Mouse (Mus musculus) midbrain, embryonic 15.5 days (tissue): ENCODE data around the gene Bpifb3. TPM values are rescaled to one million over a fixed set of nuclear protein-coding genes. Genes with fewer than 3 reads are reported as not detected.

Experiments used
- ATAC-seq: fragments of 200-750 bp; cut with Nextera tagmentation; replicated peaks from 2 replicates; pipeline ENCODE4 v1.8.0; 2017; ENCODE audit warnings: moderate TSS enrichment
- H3K27ac ChIP-seq: fragments of 300-500 bp; sonication (generic); 2 replicates; pipeline ENCODE4 v1.5.1; 2015; ENCODE audit warnings: mild to moderate bottlenecking, inconsistent platforms
- H3K27me3 ChIP-seq: fragments of 300-500 bp; sonication (generic); replicated peaks from 2 replicates; pipeline ENCODE4 v1.6.1; 2015; ENCODE audit warnings: inconsistent platforms
- H3K36me3 ChIP-seq: fragments of 300-500 bp; sonication (generic); replicated peaks from 2 replicates; pipeline ENCODE4 v1.6.1; 2015; ENCODE audit warnings: inconsistent platforms
- H3K4me1 ChIP-seq: fragments of 300-500 bp; sonication (generic); 2 replicates; pipeline ENCODE4 v1.6.1; 2015; ENCODE audit warnings: inconsistent platforms
- H3K4me2 ChIP-seq: fragments of 300-500 bp; sonication (generic); 2 replicates; pipeline ENCODE4 v1.6.1; 2015; ENCODE audit warnings: inconsistent platforms, mild to moderate bottlenecking, moderate library complexity
- H3K4me3 ChIP-seq: fragments of 300-500 bp; sonication (generic); 2 replicates; pipeline ENCODE4 v1.5.1; 2015; ENCODE audit warnings: mild to moderate bottlenecking, inconsistent platforms
- H3K9ac ChIP-seq: fragments of 300-500 bp; sonication (generic); 2 replicates; pipeline ENCODE4 v1.6.1; 2015; ENCODE audit warnings: mild to moderate bottlenecking, inconsistent platforms
- H3K9me3 ChIP-seq: fragments of 300-500 bp; sonication (generic); 2 replicates; pipeline ENCODE4 v1.6.1; 2016; ENCODE audit warnings: inconsistent platforms
- WGBS: fragments of 180-500 bp; shearing (Covaris S2); methylation state at CpG from one replicate; pipeline ENCODE4 v1.1.7; 2015; ENCODE audit warnings: mixed read lengths; 5-methylcytosine and 5-hydroxymethylcytosine counted together
- polyA plus RNA-seq: library from polyadenylated mRNA; unstranded; fragments of >200 nt; fragmentation: Nextera tagmentation; extraction: Ambion mirVana; gene quantifications from 2 replicates; pipeline ENCODE4 v1.2.1, GENCODE M21; 2015

Gene Bpifb3
- polyA plus RNA-seq, 1 experiment from 2014 or later, result not detected

GRCm38 (mm10) chr2:153937843-153938242 lies 19.8 kb downstream of the Bpifb3 start, which contains the start of gene Bpifb4:
Gene Bpifb4 (plus strand): TSS chr2:153938212.
- ATAC-seq, result no peak
- Histone ChIP-seq H3K4me2 (no peak within 1 kb of the TSS), H3K9ac (no peak within 1 kb of the TSS), H3K4me3 (no peak within 1 kb of the TSS), H3K27ac (no peak within 1 kb of the TSS), H3K27me3 (no peaks in the 10 kb centered on the region), H3K9me3 (no peaks in the 10 kb centered on the region), H3K4me1 (no peaks in the 10 kb centered on the region), H3K36me3 (no peaks in the 10 kb centered on the region)
- 86% methylated on average over 5 of the region's 5 CpGs for WGBS

GRCm38 (mm10) chr2:153943537-153943936 lies 25.5 kb downstream of the Bpifb3 start:
- Histone ChIP-seq H3K36me3 (no peaks in the 10 kb centered on the region), H3K4me3 (no peak overlapping the region), H3K9me3 (no peaks in the 10 kb centered on the region), H3K4me1 (no peaks in the 10 kb centered on the region), H3K27me3 (no peaks in the 10 kb centered on the region), H3K9ac (no peak overlapping the region), H3K4me2 (no peak overlapping the region), H3K27ac (no peak overlapping the region)
- 35% methylated on average over 3 of the region's 3 CpGs for WGBS
- ATAC-seq, result no peak

GRCm38 (mm10) chr2:153944567-153944966 lies 26.5 kb downstream of the Bpifb3 start:
- Histone ChIP-seq H3K27me3 (no peaks in the 10 kb centered on the region), H3K9me3 (no peaks in the 10 kb centered on the region), H3K9ac (no peak overlapping the region), H3K27ac (no peak overlapping the region), H3K4me1 (no peaks in the 10 kb centered on the region), H3K4me2 (no peak overlapping the region), H3K36me3 (no peaks in the 10 kb centered on the region), H3K4me3 (no peak overlapping the region)
- ATAC-seq, result no peak
- WGBS, result 88% methylated on average over 8 of the region's 8 CpGs

- Histone ChIP-seq H3K27ac (no peak overlapping the region), H3K4me1 (no peaks in the 10 kb centered on the region), H3K9me3 (no peaks in the 10 kb centered on the region), H3K36me3 (no peaks in the 10 kb centered on the region), H3K4me3 (no peak overlapping the region), H3K27me3 (no peaks in the 10 kb centered on the region), H3K4me2 (no peak overlapping the region), H3K9ac (no peak overlapping the region)
- 27% methylated on average over 6 of the region's 6 CpGs for WGBS
- peak; percentile 20; the same call in 1 of the 2 replicates for ATAC-seq
Observed at GRCm38 (mm10) chr2:153952897-153953296, 34.9 kb downstream of the Bpifb3 start.

- Histone ChIP-seq H3K4me1 (no peaks in the 10 kb centered on the region), H3K27me3 (no peaks in the 10 kb centered on the region), H3K9ac (no peak overlapping the region), H3K9me3 (no peaks in the 10 kb centered on the region), H3K4me3 (no peak overlapping the region), H3K4me2 (no peak overlapping the region), H3K36me3 (no peaks in the 10 kb centered on the region), H3K27ac (no peak overlapping the region)
- 6% methylated on average over 6 of the region's 6 CpGs for WGBS
- no peak for ATAC-seq
Observed at GRCm38 (mm10) chr2:153953836-153954235, 35.8 kb downstream of the Bpifb3 start.

- Histone ChIP-seq H3K36me3 (no peaks in the 10 kb centered on the region), H3K27ac (no peak overlapping the region), H3K9me3 (no peaks in the 10 kb centered on the region), H3K4me3 (no peak overlapping the region), H3K9ac (no peak overlapping the region), H3K4me1 (no peaks in the 10 kb centered on the region), H3K27me3 (no peaks in the 10 kb centered on the region), H3K4me2 (no peak overlapping the region)
- WGBS, result 70% methylated on average over 4 of the region's 4 CpGs
- no peak for ATAC-seq
Observed at GRCm38 (mm10) chr2:153962821-153963331, 44.8 kb downstream of the Bpifb3 start.

- Histone ChIP-seq H3K4me3 (no peak overlapping the region), H3K27me3 (no peaks in the 10 kb centered on the region), H3K36me3 (no peaks in the 10 kb centered on the region), H3K9me3 (no peaks in the 10 kb centered on the region), H3K27ac (no peak overlapping the region), H3K9ac (no peak overlapping the region), H3K4me2 (no peak overlapping the region), H3K4me1 (no peaks in the 10 kb centered on the region)
- WGBS, result 94% methylated on average over 1 of the region's 1 CpGs
- no peak for ATAC-seq
Observed at GRCm38 (mm10) chr2:153963334-153963733, 45.3 kb downstream of the Bpifb3 start.

GRCm38 (mm10) chr2:153970221-153970620 lies 52.2 kb downstream of the Bpifb3 start:
- Histone ChIP-seq H3K27me3 (no peaks in the 10 kb centered on the region), H3K4me2 (no peak overlapping the region), H3K9ac (no peak overlapping the region), H3K9me3 (no peaks in the 10 kb centered on the region), H3K4me1 (no peaks in the 10 kb centered on the region), H3K36me3 (no peaks in the 10 kb centered on the region), H3K4me3 (no peak overlapping the region), H3K27ac (no peak overlapping the region)
- WGBS, result 57% methylated on average over 5 of the region's 5 CpGs
- ATAC-seq, result no peak

- H3K4me2 ChIP-seq, result no peak within 1 kb of the TSS
- H3K9ac ChIP-seq, result no peak within 1 kb of the TSS
- H3K4me3 ChIP-seq, result no peak within 1 kb of the TSS
- ATAC-seq, result no peak
- H3K27ac ChIP-seq, result no peak within 1 kb of the TSS
- 90% methylated on average over 5 of the region's 5 CpGs for WGBS
- no peaks in the 10 kb centered on the region for H3K27me3 ChIP-seq
- no peaks in the 10 kb centered on the region for H3K4me1 ChIP-seq
- H3K36me3 ChIP-seq, result no peaks in the 10 kb centered on the region
- H3K9me3 ChIP-seq, result no peaks in the 10 kb centered on the region
Observed at GRCm38 (mm10) chr2:153974582-153974981, 56.6 kb downstream of the Bpifb3 start, which contains the start of gene Bpifa6. Gene Bpifa6 (plus strand): TSS chr2:153974945.

Other genes with a start within 250 kb of the Bpifb3 start
- 0.13 TPM in 1 of 2 replicates, not detected in the other for gene Dnmt3c, start 221.6 kb upstream of the Bpifb3 start, polyA plus RNA-seq
- 333 and 370 TPM in 2 replicates for gene Mapre1, start 177.0 kb upstream of the Bpifb3 start, polyA plus RNA-seq
- gene Efcab8, start 138.3 kb upstream of the Bpifb3 start, polyA plus RNA-seq, result 0.04 TPM in 2 replicates
- gene Sun5, start 47.1 kb upstream of the Bpifb3 start, polyA plus RNA-seq, result not detected in 2 replicates
- gene Bpifb2, start 43.2 kb upstream of the Bpifb3 start, polyA plus RNA-seq, result not detected in 2 replicates
- gene Bpifb6, start 17.8 kb upstream of the Bpifb3 start, polyA plus RNA-seq, result not detected in 2 replicates
- not detected in 2 replicates for gene Bpifb4, start 20.0 kb downstream of the Bpifb3 start, polyA plus RNA-seq
- gene Bpifa6, start 56.7 kb downstream of the Bpifb3 start, polyA plus RNA-seq, result not detected in 2 replicates
- gene Bpifa2, start 90.0 kb downstream of the Bpifb3 start, polyA plus RNA-seq, result not detected in 2 replicates
- gene Bpifa3, start 212.1 kb downstream of the Bpifb3 start, polyA plus RNA-seq, result not detected in 2 replicates
- not detected in 2 replicates for gene Bpifa1, start 224.7 kb downstream of the Bpifb3 start, polyA plus RNA-seq
- not detected in 2 replicates for gene Bpifa5, start 244.4 kb downstream of the Bpifb3 start, polyA plus RNA-seq